Mouse (Mus musculus): ENCODE data around the gene Pkd1. TPM values are rescaled to one million over a fixed set of nuclear protein-coding genes. Genes with fewer than 3 reads are reported as not detected.

The Pkd1 gene
- polyA plus RNA-seq (2015; fragmentation: Illumina TruSeq; extraction: RNeasy Lipid Tissue Mini Kit (QIAGEN cat#74804); ENCODE audit: insufficient read depth, low read depth, low replicate concordance), result 26.9 TPM

GRCm38 (mm10) chr17:24549618-24550415 lies at the start of gene Pkd1:
Pkd1 (plus strand) TSS chr17:24549834.

GRCm38 (mm10) chr17:24527723-24528559 lies 21.7 kb upstream of the Pkd1 start, which contains the start of gene Traf7:
Traf7 (minus strand) TSS chr17:24527938.

GRCm38 (mm10) chr17:24534160-24534718 lies 15.4 kb upstream of the Pkd1 start, which contains the start of gene Rab26:
Rab26 (minus strand) TSS chr17:24534210.

GRCm38 (mm10) chr17:24632167-24632812 lies 82.7 kb downstream of the Pkd1 start, which contains the start of the genes Tsc2 and Nthl1:
Tsc2 (minus strand) TSS chr17:24632630.
Nthl1 (plus strand) TSS chr17:24632680.

Other genes starting within 250 kb of the Pkd1 start
- gene Abca17, start 198.8 kb upstream of the Pkd1 start, polyA plus RNA-seq (2015; fragmentation: Illumina TruSeq; extraction: RNeasy Lipid Tissue Mini Kit (QIAGEN cat#74804); ENCODE audit: insufficient read depth, low read depth, low replicate concordance), result not detected
- 7.3 TPM for gene Abca3, start 197.9 kb upstream of the Pkd1 start, polyA plus RNA-seq (2015; fragmentation: Illumina TruSeq; extraction: RNeasy Lipid Tissue Mini Kit (QIAGEN cat#74804); ENCODE audit: insufficient read depth, low read depth, low replicate concordance)
- 19.0 TPM for gene Rnps1, start 135.3 kb upstream of the Pkd1 start, polyA plus RNA-seq (2015; fragmentation: Illumina TruSeq; extraction: RNeasy Lipid Tissue Mini Kit (QIAGEN cat#74804); ENCODE audit: insufficient read depth, low read depth, low replicate concordance)
- 17.2 TPM for gene Eci1, start 123.2 kb upstream of the Pkd1 start, polyA plus RNA-seq (2015; fragmentation: Illumina TruSeq; extraction: RNeasy Lipid Tissue Mini Kit (QIAGEN cat#74804); ENCODE audit: insufficient read depth, low read depth, low replicate concordance)
- 1.9 TPM for gene Dnase1l2, start 106.7 kb upstream of the Pkd1 start, polyA plus RNA-seq (2015; fragmentation: Illumina TruSeq; extraction: RNeasy Lipid Tissue Mini Kit (QIAGEN cat#74804); ENCODE audit: insufficient read depth, low read depth, low replicate concordance)
- gene E4f1, start 79.5 kb upstream of the Pkd1 start, polyA plus RNA-seq (2015; fragmentation: Illumina TruSeq; extraction: RNeasy Lipid Tissue Mini Kit (QIAGEN cat#74804); ENCODE audit: insufficient read depth, low read depth, low replicate concordance), result 22.8 TPM
- gene Pgp, start 79.4 kb upstream of the Pkd1 start, polyA plus RNA-seq (2015; fragmentation: Illumina TruSeq; extraction: RNeasy Lipid Tissue Mini Kit (QIAGEN cat#74804); ENCODE audit: insufficient read depth, low read depth, low replicate concordance), result 5.2 TPM
- gene Bricd5, start 76.0 kb upstream of the Pkd1 start, polyA plus RNA-seq (2015; fragmentation: Illumina TruSeq; extraction: RNeasy Lipid Tissue Mini Kit (QIAGEN cat#74804); ENCODE audit: insufficient read depth, low read depth, low replicate concordance), result not detected
- 3.5 TPM for gene Mlst8, start 70.8 kb upstream of the Pkd1 start, polyA plus RNA-seq (2015; fragmentation: Illumina TruSeq; extraction: RNeasy Lipid Tissue Mini Kit (QIAGEN cat#74804); ENCODE audit: insufficient read depth, low read depth, low replicate concordance)
- gene Caskin1, start 61.2 kb upstream of the Pkd1 start, polyA plus RNA-seq (2015; fragmentation: Illumina TruSeq; extraction: RNeasy Lipid Tissue Mini Kit (QIAGEN cat#74804); ENCODE audit: insufficient read depth, low read depth, low replicate concordance), result 0.26 TPM
- gene Traf7, start 21.9 kb upstream of the Pkd1 start, polyA plus RNA-seq (2015; fragmentation: Illumina TruSeq; extraction: RNeasy Lipid Tissue Mini Kit (QIAGEN cat#74804); ENCODE audit: insufficient read depth, low read depth, low replicate concordance), result 28.2 TPM
- gene Rab26, start 15.6 kb upstream of the Pkd1 start, polyA plus RNA-seq (2015; fragmentation: Illumina TruSeq; extraction: RNeasy Lipid Tissue Mini Kit (QIAGEN cat#74804); ENCODE audit: insufficient read depth, low read depth, low replicate concordance), result 35.0 TPM
- gene Tsc2, start 82.8 kb downstream of the Pkd1 start, polyA plus RNA-seq (2015; fragmentation: Illumina TruSeq; extraction: RNeasy Lipid Tissue Mini Kit (QIAGEN cat#74804); ENCODE audit: insufficient read depth, low read depth, low replicate concordance), result 50.0 TPM
- 3.5 TPM for gene Nthl1, start 82.8 kb downstream of the Pkd1 start, polyA plus RNA-seq (2015; fragmentation: Illumina TruSeq; extraction: RNeasy Lipid Tissue Mini Kit (QIAGEN cat#74804); ENCODE audit: insufficient read depth, low read depth, low replicate concordance)
- gene Slc9a3r2, start 100.5 kb downstream of the Pkd1 start, polyA plus RNA-seq (2015; fragmentation: Illumina TruSeq; extraction: RNeasy Lipid Tissue Mini Kit (QIAGEN cat#74804); ENCODE audit: insufficient read depth, low read depth, low replicate concordance), result 48.3 TPM
- 1.6 TPM for gene Npw, start 108.6 kb downstream of the Pkd1 start, polyA plus RNA-seq (2015; fragmentation: Illumina TruSeq; extraction: RNeasy Lipid Tissue Mini Kit (QIAGEN cat#74804); ENCODE audit: insufficient read depth, low read depth, low replicate concordance)
- gene Zfp598, start 119.9 kb downstream of the Pkd1 start, polyA plus RNA-seq (2015; fragmentation: Illumina TruSeq; extraction: RNeasy Lipid Tissue Mini Kit (QIAGEN cat#74804); ENCODE audit: insufficient read depth, low read depth, low replicate concordance), result 21.6 TPM
- gene Syngr3, start 140.1 kb downstream of the Pkd1 start, polyA plus RNA-seq (2015; fragmentation: Illumina TruSeq; extraction: RNeasy Lipid Tissue Mini Kit (QIAGEN cat#74804); ENCODE audit: insufficient read depth, low read depth, low replicate concordance), result 0.44 TPM
- gene Gfer, start 146.3 kb downstream of the Pkd1 start, polyA plus RNA-seq (2015; fragmentation: Illumina TruSeq; extraction: RNeasy Lipid Tissue Mini Kit (QIAGEN cat#74804); ENCODE audit: insufficient read depth, low read depth, low replicate concordance), result 10.7 TPM
- gene Noxo1, start 146.4 kb downstream of the Pkd1 start, polyA plus RNA-seq (2015; fragmentation: Illumina TruSeq; extraction: RNeasy Lipid Tissue Mini Kit (QIAGEN cat#74804); ENCODE audit: insufficient read depth, low read depth, low replicate concordance), result 1.6 TPM
- gene Tbl3, start 157.8 kb downstream of the Pkd1 start, polyA plus RNA-seq (2015; fragmentation: Illumina TruSeq; extraction: RNeasy Lipid Tissue Mini Kit (QIAGEN cat#74804); ENCODE audit: insufficient read depth, low read depth, low replicate concordance), result 6.0 TPM
- not detected for gene Rnf151, start 168.2 kb downstream of the Pkd1 start, polyA plus RNA-seq (2015; fragmentation: Illumina TruSeq; extraction: RNeasy Lipid Tissue Mini Kit (QIAGEN cat#74804); ENCODE audit: insufficient read depth, low read depth, low replicate concordance)
- gene Rps2, start 168.3 kb downstream of the Pkd1 start, polyA plus RNA-seq (2015; fragmentation: Illumina TruSeq; extraction: RNeasy Lipid Tissue Mini Kit (QIAGEN cat#74804); ENCODE audit: insufficient read depth, low read depth, low replicate concordance), result 538 TPM
- 66.2 TPM for gene Ndufb10, start 174.6 kb downstream of the Pkd1 start, polyA plus RNA-seq (2015; fragmentation: Illumina TruSeq; extraction: RNeasy Lipid Tissue Mini Kit (QIAGEN cat#74804); ENCODE audit: insufficient read depth, low read depth, low replicate concordance)
- gene Rpl3l, start 178.0 kb downstream of the Pkd1 start, polyA plus RNA-seq (2015; fragmentation: Illumina TruSeq; extraction: RNeasy Lipid Tissue Mini Kit (QIAGEN cat#74804); ENCODE audit: insufficient read depth, low read depth, low replicate concordance), result not detected
- 68.8 TPM for gene Msrb1, start 186.8 kb downstream of the Pkd1 start, polyA plus RNA-seq (2015; fragmentation: Illumina TruSeq; extraction: RNeasy Lipid Tissue Mini Kit (QIAGEN cat#74804); ENCODE audit: insufficient read depth, low read depth, low replicate concordance)
- 1.0 TPM for gene Hs3st6, start 203.2 kb downstream of the Pkd1 start, polyA plus RNA-seq (2015; fragmentation: Illumina TruSeq; extraction: RNeasy Lipid Tissue Mini Kit (QIAGEN cat#74804); ENCODE audit: insufficient read depth, low read depth, low replicate concordance)